Mouse (Mus musculus) MEL (cell line): Measurements from ENCODE around the gene Tor1aip2. TPM values are rescaled to one million over a fixed set of nuclear protein-coding genes. Genes with fewer than 3 reads are reported as not detected.

Experiments
- DNase-seq: peaks from one replicate; pipeline ENCODE4 v3.0.0; 2011; ENCODE audit warnings: low read depth, low spot score
- H3K27ac ChIP-seq: 2 replicates; pipeline ENCODE4 v1.5.1; 2012; ENCODE audit warnings: low read depth, mild to moderate bottlenecking, control low read depth, low read length, moderate library complexity; ENCODE audit not compliant: control insufficient read depth
- H3K27me3 ChIP-seq, 2 experiments: fragments of 150-350 bp in 1 of 2; sonication (generic) in 1 of 2; 2 replicates each; pipeline ENCODE4 v1.6.1; 2012; ENCODE audit warnings: low read length in 2 of 2, mild to moderate bottlenecking in 2 of 2, improper control_type of control experiment in 1 of 2, moderate library complexity in 1 of 2; ENCODE audit not compliant: insufficient read depth in 2 of 2, control insufficient read depth in 1 of 2
- H3K36me3 ChIP-seq, 2 experiments: 2 replicates each; pipeline ENCODE4 v1.6.1; 2012 to 2014; ENCODE audit warnings: low read length in 2 of 2, improper control_type of control experiment in 1 of 2, inconsistent platforms in 1 of 2, mild to moderate bottlenecking in 1 of 2; ENCODE audit not compliant: insufficient read depth in 2 of 2, control insufficient read depth in 1 of 2
- H3K4me1 ChIP-seq, 2 experiments: fragments of 150-350 bp in 1 of 2; sonication (generic) in 1 of 2; 2 replicates each; pipeline ENCODE4 v1.6.1; 2012; ENCODE audit warnings: low read length in 2 of 2, improper control_type of control experiment in 1 of 2, mild to moderate bottlenecking in 1 of 2; ENCODE audit not compliant: insufficient read depth in 2 of 2, control insufficient read depth in 1 of 2
- H3K4me3 ChIP-seq, 2 experiments: fragments of 150-350 bp in 1 of 2; sonication (generic) in 1 of 2; 2 replicates each; pipeline ENCODE4 v1.5.1; 2012; ENCODE audit warnings: low read depth in 2 of 2, low read length in 2 of 2, mild to moderate bottlenecking in 2 of 2, moderate library complexity in 2 of 2, control low read depth in 1 of 2, improper control_type of control experiment in 1 of 2; ENCODE audit not compliant: control insufficient read depth in 1 of 2, insufficient read depth in 1 of 2
- H3K79me2 ChIP-seq: 2 replicates; pipeline ENCODE4 v1.6.1; 2012; ENCODE audit warnings: mild to moderate bottlenecking, low read length, moderate library complexity; ENCODE audit not compliant: control insufficient read depth, poor library complexity, insufficient read depth
- H3K9ac ChIP-seq: 2 replicates; pipeline ENCODE4 v1.6.1; 2012; ENCODE audit warnings: low read depth, mild to moderate bottlenecking, control low read depth, low read length, moderate library complexity; ENCODE audit not compliant: control insufficient read depth, poor library complexity, severe bottlenecking
- H3K9me3 ChIP-seq: fragments of 150-350 bp; sonication (generic); replicated peaks from 2 replicates; pipeline ENCODE4 v1.6.1; 2012; ENCODE audit warnings: mild to moderate bottlenecking, low read length, improper control_type of control experiment, moderate library complexity; ENCODE audit not compliant: insufficient read depth
- CHD1 ChIP-seq: IDR thresholded peaks from 2 replicates; pipeline ENCODE4 v1.6.1; 2012; ENCODE audit warnings: low read depth, mild to moderate bottlenecking, inconsistent platforms, low read length, improper control_type of control experiment
- CHD2 ChIP-seq: IDR thresholded peaks from 2 replicates; pipeline ENCODE4 v1.6.1; 2011; ENCODE audit warnings: low read length, improper control_type of control experiment
- E2F4 ChIP-seq: IDR thresholded peaks from 2 replicates; pipeline ENCODE4 v1.6.1; 2011; ENCODE audit warnings: low read depth, low read length, improper control_type of control experiment, borderline replicate concordance
- ELF1 ChIP-seq: IDR thresholded peaks from 2 replicates; pipeline ENCODE4 v1.6.1; 2014; ENCODE audit warnings: low read depth, mild to moderate bottlenecking, inconsistent platforms, low read length, improper control_type of control experiment, moderate library complexity
- EP300 ChIP-seq, 2 experiments: IDR thresholded peaks; 2 replicates each; pipeline ENCODE4 v1.6.1; 2011; ENCODE audit warnings: improper control_type of control experiment in 2 of 2, low read length in 2 of 2, low read depth in 1 of 2, mild to moderate bottlenecking in 1 of 2
- MAFK ChIP-seq: IDR thresholded peaks from 2 replicates; pipeline ENCODE4 v1.6.1; 2011; ENCODE audit warnings: low read depth, mild to moderate bottlenecking, low read length, improper control_type of control experiment, borderline replicate concordance
- MEF2A ChIP-seq: IDR thresholded peaks from 2 replicates; pipeline ENCODE4 v1.6.1; 2014; ENCODE audit warnings: low read depth, mild to moderate bottlenecking, inconsistent platforms, low read length, improper control_type of control experiment; ENCODE audit not compliant: poor library complexity, insufficient replicate concordance, severe bottlenecking; ENCODE audit errors: extremely low read depth
- MXI1 ChIP-seq: IDR thresholded peaks from 2 replicates; pipeline ENCODE4 v1.6.1; 2011; ENCODE audit warnings: mild to moderate bottlenecking, low read depth, low read length, improper control_type of control experiment
- NELFE ChIP-seq: IDR thresholded peaks from 2 replicates; pipeline ENCODE4 v1.6.1; 2011; ENCODE audit warnings: low read depth, low read length, improper control_type of control experiment
- NRF1 ChIP-seq: IDR thresholded peaks from 2 replicates; pipeline ENCODE4 v1.6.1; 2014; ENCODE audit warnings: low read depth, mild to moderate bottlenecking, inconsistent platforms, low read length, improper control_type of control experiment, moderate library complexity; ENCODE audit not compliant: poor library complexity, insufficient read depth, severe bottlenecking
- POLR2AphosphoS5 ChIP-seq: IDR thresholded peaks from 2 replicates; pipeline ENCODE4 v1.6.1; 2012; ENCODE audit warnings: low read depth, borderline replicate concordance, mild to moderate bottlenecking, inconsistent platforms, low read length, moderate library complexity, mixed read lengths
- RAD21 ChIP-seq: IDR thresholded peaks from 2 replicates; pipeline ENCODE4 v1.6.1; 2011; ENCODE audit warnings: mild to moderate bottlenecking, low read depth, low read length, improper control_type of control experiment
- RCOR1 ChIP-seq: IDR thresholded peaks from 2 replicates; pipeline ENCODE4 v1.6.1; 2012; ENCODE audit warnings: low read depth, mild to moderate bottlenecking, inconsistent platforms, low read length, improper control_type of control experiment
- SIN3A ChIP-seq: IDR thresholded peaks from 2 replicates; pipeline ENCODE4 v1.6.1; 2012; ENCODE audit warnings: low read length, improper control_type of control experiment, inconsistent platforms
- TBP ChIP-seq: IDR thresholded peaks from 2 replicates; pipeline ENCODE4 v1.8.0; 2011; ENCODE audit warnings: low read depth, low read length, improper control_type of control experiment
- ZC3H11A ChIP-seq: IDR thresholded peaks from 2 replicates; pipeline ENCODE4 v1.6.1; 2012; ENCODE audit warnings: low read depth, mild to moderate bottlenecking, inconsistent platforms, low read length, improper control_type of control experiment
- ZMIZ1 ChIP-seq: IDR thresholded peaks from 2 replicates; pipeline ENCODE4 v1.6.1; 2012; ENCODE audit warnings: low read depth, mild to moderate bottlenecking, inconsistent platforms, low read length, improper control_type of control experiment, moderate library complexity
- ZNF384 ChIP-seq: IDR thresholded peaks from 2 replicates; pipeline ENCODE4 v1.6.1; 2012; ENCODE audit warnings: low read depth, mild to moderate bottlenecking, inconsistent platforms, low read length, improper control_type of control experiment
- polyA plus RNA-seq, 2 experiments: library from polyadenylated mRNA; stranded (reverse) in 1 of 2; unstranded in 1 of 2; fragments of >175 nt in 1 of 2; fragments of >200 nt in 1 of 2; gene quantifications; 2 replicates each; pipeline versions ENCODE4 v1.2.1 to v1.2.4; 2012; ENCODE audit warnings: low replicate concordance in 2 of 2, low read depth in 1 of 2; ENCODE audit not compliant: insufficient read length in 2 of 2, insufficient read depth in 1 of 2, missing spikeins in 1 of 2
- total RNA-seq: library from RNA; depleted of rRNA; stranded (reverse); fragments of 300-350 nt; gene quantifications from 2 replicates; pipeline ENCODE4 v1.2.3, GENCODE M21; 2012

Tor1aip2 gene
- total and polyA plus RNA-seq, 3 experiments = 47.1 to 48.1 TPM; not detected in 1

GRCm38 (mm10) chr1:156044211-156044611 lies 9.0 kb downstream of the Tor1aip2 start:
- H3K79me2 ChIP-seq = peaks cover 40% of the 10 kb centered on the region
- peaks cover 5 to 6% of the 10 kb centered on the region in 2 experiments; a peak in 3 of 4 replicates for H3K4me1 ChIP-seq
- no peak overlapping the region for H3K9ac ChIP-seq
- H3K36me3 ChIP-seq = peaks cover 13 to 26% of the 10 kb centered on the region in 2 experiments
- no peaks in the 10 kb centered on the region for H3K27me3 ChIP-seq
- H3K9me3 ChIP-seq = no peaks in the 10 kb centered on the region
- H3K27ac ChIP-seq = no peak overlapping the region
- DNase-seq = no peak
- H3K4me3 ChIP-seq = no peak overlapping the region
- TF ChIP-seq MXI1 (no peak), RAD21 (no peak), MEF2A (no peak), E2F4 (no peak), RCOR1 (no peak), MAFK (no peak), ZC3H11A (no peak), SIN3A (no peak), ELF1 (no peak), EP300 (IDR thresholded peaks at IDR 0.05; ENCODE audit: low read depth in 1 of 2, low read length in 2 of 2) (no peak), NELFE (no peak), CHD1 (no peak)

GRCm38 (mm10) chr1:156046688-156047087 lies 11.5 kb downstream of the Tor1aip2 start:
- Histone ChIP-seq H3K79me2 (peaks cover 35% of the 10 kb centered on the region), H3K9ac (no peak overlapping the region), H3K27ac (no peak overlapping the region), H3K27me3 (no peaks in the 10 kb centered on the region), H3K4me3 (no peak overlapping the region), H3K4me1 (peaks cover 5 to 6% of the 10 kb centered on the region in 2 experiments; a peak in 3 of 4 replicates), H3K36me3 (peaks cover 12 to 36% of the 10 kb centered on the region in 2 experiments), H3K9me3 (no peaks in the 10 kb centered on the region)
- DNase-seq = no peak
- TF ChIP-seq POLR2AphosphoS5 (no peak), ZMIZ1 (no peak), CHD2 (no peak), NRF1 (no peak), TBP (no peak), ZNF384 (no peak)
